Mouse (Mus musculus) ES-E14 (cell line): ENCODE data around the gene Tmprss15.

Experiments
- HCFC1 ChIP-seq: IDR thresholded peaks from 2 replicates; pipeline ENCODE4 v1.6.1; 2012; ENCODE audit warnings: low read length, inconsistent platforms, borderline replicate concordance; ENCODE audit not compliant: insufficient read depth
- MAFK ChIP-seq: IDR thresholded peaks from 2 replicates; pipeline ENCODE4 v1.6.1; 2014; ENCODE audit warnings: mild to moderate bottlenecking, low read depth, low read length, inconsistent platforms; ENCODE audit not compliant: insufficient read depth

DNA sequence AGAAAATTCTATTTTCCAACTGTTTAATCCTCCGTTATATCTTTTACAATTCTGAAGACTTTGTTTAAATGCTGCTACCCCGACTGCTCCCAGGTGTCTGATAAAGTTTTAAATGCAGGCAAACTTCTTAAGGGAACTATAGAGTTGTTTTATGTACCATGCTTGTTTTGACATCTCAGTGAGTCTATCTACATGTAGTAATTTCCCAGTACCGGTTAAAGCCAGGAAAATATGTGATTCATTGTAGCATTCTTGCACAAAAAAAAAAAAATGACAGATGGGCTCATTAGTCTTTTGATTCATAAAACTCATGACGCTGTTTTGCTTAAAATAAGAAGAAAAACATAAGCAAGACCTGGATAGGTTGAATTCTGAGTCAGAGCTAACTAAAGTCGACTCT lies 18.1 kb upstream of the Tmprss15 start:
- no peak for TF ChIP-seq HCFC1
- TF ChIP-seq MAFK = no peak
